In the genomic region with DNA sequence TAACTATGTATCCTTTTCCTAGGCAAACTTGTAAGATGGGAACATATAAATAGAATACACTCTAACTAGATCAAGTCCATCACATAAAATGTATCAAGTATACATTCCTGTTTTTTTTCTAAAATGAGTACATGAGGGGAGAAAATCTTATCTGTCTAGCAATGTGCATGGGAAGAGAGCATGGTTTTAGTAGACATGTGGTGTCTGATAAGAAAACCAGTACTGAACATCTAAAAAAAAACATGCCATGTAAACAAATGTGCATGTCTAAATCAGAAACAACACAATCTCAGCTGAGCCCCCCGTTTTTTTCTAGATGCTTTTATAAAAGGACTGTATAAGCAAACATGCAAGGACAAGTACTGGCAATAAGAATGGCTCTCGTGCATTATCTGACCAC, we compare ENCODE assay signal across 26 mouse cellular contexts. TPM values are rescaled to one million over a fixed set of nuclear protein-coding genes. Genes with fewer than 3 reads are reported as not detected.
"Had no signal": no experiment of that assay in that cellular context is flagged by ENCODE, and none has a peak within 500 bp of the region (broad histone marks: within the 10 kb centered on the region; RNA-seq: fewer than 3 reads in every experiment).

No protein-coding gene starts in this region.

- DNase-seq: gastrocnemius, postnatal 14 days; gastrocnemius, postnatal 36 days; heart, adult 18-20 months; heart, postnatal 10 days; heart, postnatal 4 days; kidney, adult 18-20 months; kidney, adult 8-10 months; kidney, postnatal 10 days; kidney, postnatal 25 days; kidney, postnatal 4 days; left cerebral cortex, postnatal 4 days had no signal

- ATAC-seq: hindbrain, embryonic 16.5 days; inflammation-experienced regulatory T-cells, adult 6 months; intestine, embryonic 15.5 days; intestine, postnatal 0 days; liver, embryonic 12.5 days had no signal

- H3K4me2 ChIP-seq: heart, embryonic 12.5 days; hindbrain, embryonic 12.5 days; hindbrain, embryonic 14.5 days; intestine, embryonic 15.5 days; limb, embryonic 13.5 days; limb, embryonic 15.5 days; liver, embryonic 12.5 days had no signal

- H3K9ac ChIP-seq: heart, embryonic 12.5 days; hindbrain, embryonic 12.5 days; hindbrain, embryonic 14.5 days; intestine, embryonic 15.5 days; limb, embryonic 13.5 days; limb, embryonic 15.5 days; liver, embryonic 12.5 days had no signal

- H3K36me3 ChIP-seq: hindbrain, embryonic 12.5 days; intestine, embryonic 15.5 days had no signal

- H3K27ac ChIP-seq: heart, embryonic 10.5 days; hindbrain, embryonic 10.5 days; hindbrain, embryonic 12.5 days; hindbrain, embryonic 14.5 days; intestine, embryonic 15.5 days; layer of hippocampus, adult 2 months; left cerebral cortex, adult 2 months; limb, embryonic 13.5 days; limb, embryonic 15.5 days; liver, embryonic 12.5 days had no signal

- H3K4me1 ChIP-seq: hindbrain, embryonic 10.5 days; hindbrain, embryonic 12.5 days; intestine, embryonic 15.5 days; limb, embryonic 13.5 days; limb, embryonic 15.5 days had no signal

- H3K27me3 ChIP-seq: heart, embryonic 12.5 days; hindbrain, embryonic 12.5 days; intestine, embryonic 15.5 days; limb, embryonic 13.5 days; limb, embryonic 15.5 days; liver, embryonic 12.5 days had no signal

- H3K4me3 ChIP-seq: heart, embryonic 10.5 days; heart, embryonic 12.5 days; hindbrain, embryonic 10.5 days; hindbrain, embryonic 12.5 days; intestine, embryonic 15.5 days; layer of hippocampus, adult 2 months; left cerebral cortex, adult 2 months; limb, embryonic 13.5 days; limb, embryonic 15.5 days; liver, embryonic 12.5 days had no signal

- H3K9me3 ChIP-seq: heart, embryonic 10.5 days; heart, embryonic 12.5 days; hindbrain, embryonic 10.5 days; hindbrain, embryonic 12.5 days; intestine, embryonic 15.5 days; limb, embryonic 13.5 days; limb, embryonic 15.5 days; liver, embryonic 12.5 days had no signal

RNA-seq across cellular contexts. Expression of a gene that starts 44.5 kb away (rescaled TPM):
- total RNA-seq: gastrocnemius, adult 8-10 months; gastrocnemius, postnatal 36 days had no signal
